ENCODE assay signal across 22 mouse cellular contexts in genomic region chr9:65462544-65462943, GRCm38 (mm10). TPM values are rescaled to one million over a fixed set of nuclear protein-coding genes. Genes with fewer than 3 reads are reported as not detected.
A peak's percentile ranks its signal among the peaks of the same experiment; 100 is the strongest.
DNase-seq lines count a peak whose midpoint lies in the region; ATAC-seq and TF ChIP-seq lines count a peak whose summit lies in the region.
"Had no signal": no experiment of that assay in that cellular context is flagged by ENCODE, and none has a peak within 500 bp of the region (broad histone marks: within the 10 kb centered on the region; RNA-seq: fewer than 3 reads in every experiment).

No protein-coding gene starts in this region.

- H3K4me2 ChIP-seq in embryonic facial prominence, embryonic 14.5 days (ENCODE audit: low read depth, low read length) = peak overlapping the region; percentile 15; the same call in 1 of the 2 replicates
- H3K4me2 ChIP-seq in lung, postnatal 0 days (replicated peaks; ENCODE audit: low read depth, low read length) = 0 out of 2 replicates have a peak overlapping the region, but pooled peaks have one; percentile 19
- no peak overlapping the region for H3K4me2 ChIP-seq in forebrain, postnatal 0 days (ENCODE audit: low read depth)

- TF ChIP-seq POLR2A in liver, adult 2 months (IDR thresholded peaks at IDR 0.05; ENCODE audit: extremely low read depth, insufficient read depth, low read length) = no peak
- no peak for TF ChIP-seq POLR2A in MEL (IDR thresholded peaks at IDR 0.05; ENCODE audit: control insufficient read depth in 1 of 2, insufficient read depth in 1 of 2, low read depth in 1 of 2, low read length in 2 of 2, poor library complexity in 1 of 2)

- TF ChIP-seq CTCF in liver, adult 2 months (IDR thresholded peaks at IDR 0.05; ENCODE audit: low read depth, low read length) = no peak
- no peak for TF ChIP-seq CTCF in MEL (IDR thresholded peaks at IDR 0.05 in 2 of 3, conservative IDR thresholded peaks at IDR 0.05 in 1 of 3; ENCODE audit: control insufficient read depth in 1 of 3, insufficient read depth in 1 of 3, low read depth in 2 of 3, low read length in 3 of 3, poor library complexity in 1 of 3, severe bottlenecking in 1 of 3)
- TF ChIP-seq CTCF in lung, postnatal 0 days (IDR thresholded peaks at IDR 0.05) = no peak
- TF ChIP-seq CTCF in forebrain, postnatal 0 days (IDR thresholded peaks at IDR 0.05; ENCODE audit: low read depth) = no peak

- no peak overlapping the region for H3K27ac ChIP-seq in embryonic facial prominence, embryonic 14.5 days (replicated peaks; ENCODE audit: low read depth, low read length)
- H3K27ac ChIP-seq in embryonic facial prominence, embryonic 10.5 days (replicated peaks) = no peak overlapping the region
- no peak overlapping the region for H3K27ac ChIP-seq in liver, adult 2 months (replicated peaks; ENCODE audit: insufficient read depth, low read depth, low read length)
- H3K27ac ChIP-seq in MEL (ENCODE audit: control insufficient read depth, low read depth, low read length) = no peak overlapping the region
- H3K27ac ChIP-seq in lung, postnatal 0 days (ENCODE audit: low read length) = 0 out of 2 replicates have a peak overlapping the region, but pooled peaks have one; percentile 33
- no peak overlapping the region for H3K27ac ChIP-seq in forebrain, postnatal 0 days (ENCODE audit: low read depth, low read length)
- H3K27ac ChIP-seq: forebrain, embryonic 13.5 days; limb, embryonic 12.5 days; stomach, embryonic 15.5 days had no signal

- H3K9me3 ChIP-seq in embryonic facial prominence, embryonic 14.5 days (ENCODE audit: control insufficient read depth, low read length) = no peaks in the 10 kb centered on the region
- H3K9me3 ChIP-seq in embryonic facial prominence, embryonic 10.5 days = no peaks in the 10 kb centered on the region
- no peaks in the 10 kb centered on the region for H3K9me3 ChIP-seq in MEL (replicated peaks; ENCODE audit: insufficient read depth, low read length)
- no peaks in the 10 kb centered on the region for H3K9me3 ChIP-seq in lung, postnatal 0 days (ENCODE audit: low read length)
- H3K9me3 ChIP-seq in forebrain, postnatal 0 days (ENCODE audit: low read length) = no peaks in the 10 kb centered on the region
- H3K9me3 ChIP-seq: embryonic facial prominence, embryonic 13.5 days; forebrain, embryonic 13.5 days; limb, embryonic 12.5 days; stomach, embryonic 15.5 days had no signal

- H3K4me3 ChIP-seq in embryonic facial prominence, embryonic 14.5 days (ENCODE audit: low read depth, low read length) = no peak overlapping the region
- H3K4me3 ChIP-seq in embryonic facial prominence, embryonic 10.5 days = no peak overlapping the region
- no peak overlapping the region for H3K4me3 ChIP-seq in liver, adult 2 months (ENCODE audit: insufficient read depth, low read depth, low read length)
- H3K4me3 ChIP-seq in MEL (ENCODE audit: control insufficient read depth in 1 of 2, insufficient read depth in 1 of 2, low read depth in 2 of 2, low read length in 2 of 2) = no peak overlapping the region
- no peak overlapping the region for H3K4me3 ChIP-seq in lung, postnatal 0 days (ENCODE audit: low read depth, low read length)
- no peak overlapping the region for H3K4me3 ChIP-seq in forebrain, postnatal 0 days (ENCODE audit: low read depth, low read length)

- peak; percentile 52 for DNase-seq in embryonic facial prominence, embryonic 14.5 days (ENCODE audit: low spot score)
- no peak for DNase-seq in embryonic facial prominence, embryonic 10.5 days (ENCODE audit: low spot score)
- peak; percentile 31 for DNase-seq in liver, adult 2 months (ENCODE audit: extremely low read depth, low read depth, low spot score)
- DNase-seq in liver = no peak
- DNase-seq in MEL (ENCODE audit: low read depth, low spot score) = no peak
- DNase-seq in lung, postnatal 0 days (ENCODE audit: low spot score) = peak; percentile 86
- DNase-seq in forebrain, postnatal 0 days = no peak
- no peak for DNase-seq in thymus, postnatal 4 days
- DNase-seq: adrenal gland, postnatal 14 days; cerebellum, postnatal 36 days; heart, adult 18-20 months; heart, postnatal 14 days; kidney, postnatal 4 days; right cerebral cortex, postnatal 25 days had no signal

- no peak for ATAC-seq in embryonic facial prominence, embryonic 14.5 days (ENCODE audit: low read depth)
- peak; percentile 55 for ATAC-seq in lung, postnatal 0 days
- ATAC-seq in forebrain, postnatal 0 days = no peak
- ATAC-seq: forebrain, embryonic 13.5 days; intestine, postnatal 0 days had no signal

- peak overlapping the region; percentile 16; the same call in 1 of the 2 replicates for H3K9ac ChIP-seq in embryonic facial prominence, embryonic 14.5 days (ENCODE audit: low read depth, low read length)
- H3K9ac ChIP-seq in liver, adult 2 months (ENCODE audit: low read depth, low read length) = no peak overlapping the region
- no peak overlapping the region for H3K9ac ChIP-seq in MEL (ENCODE audit: control insufficient read depth, low read depth, low read length, poor library complexity, severe bottlenecking)
- no peak overlapping the region for H3K9ac ChIP-seq in lung, postnatal 0 days (replicated peaks; ENCODE audit: low read depth)
- no peak overlapping the region for H3K9ac ChIP-seq in forebrain, postnatal 0 days
- H3K9ac ChIP-seq: limb, embryonic 12.5 days; stomach, embryonic 15.5 days had no signal

- WGBS in embryonic facial prominence, embryonic 14.5 days = 70% methylated on average over 5 of the region's 5 CpGs
- WGBS in embryonic facial prominence, embryonic 10.5 days = 78% methylated on average over 5 of the region's 5 CpGs
- 67% methylated on average over 5 of the region's 5 CpGs for WGBS in liver, adult 2 months
- WGBS in lung, postnatal 0 days = 43% methylated on average over 5 of the region's 5 CpGs
- 73% methylated on average over 5 of the region's 5 CpGs for WGBS in forebrain, postnatal 0 days

- peaks cover 17% of the 10 kb centered on the region for H3K4me1 ChIP-seq in embryonic facial prominence, embryonic 14.5 days (ENCODE audit: control insufficient read depth, insufficient read depth, low read length)
- H3K4me1 ChIP-seq in embryonic facial prominence, embryonic 10.5 days = peaks cover 38% of the 10 kb centered on the region
- H3K4me1 ChIP-seq in liver, adult 2 months (ENCODE audit: control insufficient read depth, insufficient read depth, low read length) = peaks cover 7% of the 10 kb centered on the region
- peaks cover 0 to 9% of the 10 kb centered on the region in 2 experiments; a peak in 2 of 4 replicates for H3K4me1 ChIP-seq in MEL (ENCODE audit: control insufficient read depth in 1 of 2, insufficient read depth in 2 of 2, low read length in 2 of 2)
- H3K4me1 ChIP-seq in lung, postnatal 0 days (ENCODE audit: insufficient read depth, low read depth, low read length) = peaks cover 4% of the 10 kb centered on the region; the same call in 1 of the 2 replicates
- peaks cover 7% of the 10 kb centered on the region for H3K4me1 ChIP-seq in forebrain, postnatal 0 days (ENCODE audit: insufficient read depth)

- H3K36me3 ChIP-seq in embryonic facial prominence, embryonic 14.5 days (ENCODE audit: control insufficient read depth, insufficient read depth, low read length) = 0 out of 2 replicates have a peak, but pooled peaks cover 10% of the 10 kb centered on the region
- peaks cover 34% of the 10 kb centered on the region for H3K36me3 ChIP-seq in embryonic facial prominence, embryonic 10.5 days (replicated peaks)
- peaks cover 3% of the 10 kb centered on the region; the same call in 1 of the 2 replicates for H3K36me3 ChIP-seq in liver, adult 2 months (ENCODE audit: control insufficient read depth, insufficient read depth, low read length)
- H3K36me3 ChIP-seq in MEL (ENCODE audit: control insufficient read depth in 1 of 2, insufficient read depth in 2 of 2, low read length in 2 of 2) = peaks cover 0 to 8% of the 10 kb centered on the region in 2 experiments; a peak in 2 of 4 replicates
- H3K36me3 ChIP-seq in lung, postnatal 0 days (ENCODE audit: insufficient read depth, low read length) = peaks cover 5% of the 10 kb centered on the region; the same call in 1 of the 2 replicates
- peaks cover 25% of the 10 kb centered on the region; the same call in 1 of the 2 replicates for H3K36me3 ChIP-seq in forebrain, postnatal 0 days (ENCODE audit: insufficient read depth)

- no peaks in the 10 kb centered on the region; the same call in 1 of the 2 replicates for H3K79me2 ChIP-seq in liver, adult 2 months (ENCODE audit: control insufficient read depth, insufficient read depth, low read length)
- H3K79me2 ChIP-seq in MEL (ENCODE audit: control insufficient read depth, insufficient read depth, low read length, poor library complexity) = peaks cover 1% of the 10 kb centered on the region; the same call in 1 of the 2 replicates

- H3K27me3 ChIP-seq in embryonic facial prominence, embryonic 14.5 days (replicated peaks; ENCODE audit: control insufficient read depth, insufficient read depth, low read length) = no peaks in the 10 kb centered on the region
- H3K27me3 ChIP-seq in embryonic facial prominence, embryonic 10.5 days (replicated peaks; ENCODE audit: low read depth, poor library complexity, severe bottlenecking) = no peaks in the 10 kb centered on the region
- no peaks in the 10 kb centered on the region for H3K27me3 ChIP-seq in liver, adult 2 months (ENCODE audit: control insufficient read depth, insufficient read depth, low read length)
- no peaks in the 10 kb centered on the region for H3K27me3 ChIP-seq in MEL (ENCODE audit: control insufficient read depth in 1 of 2, insufficient read depth in 2 of 2, low read length in 2 of 2)
- no peaks in the 10 kb centered on the region for H3K27me3 ChIP-seq in lung, postnatal 0 days (replicated peaks; ENCODE audit: insufficient read depth, low read length)
- no peaks in the 10 kb centered on the region for H3K27me3 ChIP-seq in forebrain, postnatal 0 days (ENCODE audit: insufficient read depth, low read length)
- H3K27me3 ChIP-seq: embryonic facial prominence, embryonic 13.5 days; forebrain, embryonic 13.5 days; limb, embryonic 12.5 days; stomach, embryonic 15.5 days had no signal

- no peak for TF ChIP-seq RAD21 in MEL (IDR thresholded peaks at IDR 0.05; ENCODE audit: low read depth, low read length)

- no peak for TF ChIP-seq EP300 in MEL (IDR thresholded peaks at IDR 0.05; ENCODE audit: low read depth in 1 of 2, low read length in 2 of 2)
- no peak for TF ChIP-seq EP300 in lung, postnatal 0 days (IDR thresholded peaks at IDR 0.05)

RNA-seq across cellular contexts. Expression of gene Spg21, which starts 1.8 kb away (rescaled TPM):
- 176 and 185 TPM in 2 replicates for polyA plus RNA-seq in embryonic facial prominence, embryonic 14.5 days (2014; fragmentation: Nextera tagmentation; extraction: Ambion mirVana)
- polyA plus RNA-seq in embryonic facial prominence, embryonic 10.5 days (2016; fragmentation: Nextera tagmentation; extraction: Ambion mirVana) = 103 and 112 TPM in 2 replicates
- 20.0 and 25.7 TPM in 2 replicates for total RNA-seq in liver, adult 2 months (2014; rRNA removed)
- 10.7 and 11.3 TPM in 2 replicates for polyA plus RNA-seq in liver, adult 2 months (2012; rRNA removed)
- 21.7 and 22.7 TPM in 2 replicates for total RNA-seq in MEL (2012; rRNA removed)
- polyA plus RNA-seq in MEL (2012; ENCODE audit: insufficient read depth in 1 of 2, insufficient read length in 2 of 2, low read depth in 1 of 2, low replicate concordance in 2 of 2, missing spikeins in 1 of 2) = 10 to 100 TPM in 1 of 2 experiments, not detected in 1; 25.9 TPM
- polyA plus RNA-seq in lung, postnatal 0 days (2015; fragmentation: Nextera tagmentation; extraction: Ambion mirVana) = 94.0 and 94.2 TPM in 2 replicates
- total RNA-seq in forebrain, postnatal 0 days (2014; rRNA removed) = 62.0 and 92.1 TPM in 2 replicates
- polyA plus RNA-seq in forebrain, postnatal 0 days (2015; fragmentation: Nextera tagmentation; extraction: Ambion mirVana) = 121 and 133 TPM in 2 replicates

RNA-seq across cellular contexts. Expression of gene Mtfmt, which starts 27.0 kb away (rescaled TPM):
- polyA plus RNA-seq in embryonic facial prominence, embryonic 14.5 days (2014; fragmentation: Nextera tagmentation; extraction: Ambion mirVana) = 14.6 and 17.9 TPM in 2 replicates
- polyA plus RNA-seq in embryonic facial prominence, embryonic 10.5 days (2016; fragmentation: Nextera tagmentation; extraction: Ambion mirVana) = 20.1 and 22.7 TPM in 2 replicates
- total RNA-seq in liver, adult 2 months (2014; rRNA removed) = 5.5 and 5.8 TPM in 2 replicates
- polyA plus RNA-seq in liver, adult 2 months (2012; rRNA removed) = 5.8 and 6.0 TPM in 2 replicates
- 10.6 and 10.9 TPM in 2 replicates for total RNA-seq in MEL (2012; rRNA removed)
- 10 to 100 TPM in 1 of 2 experiments, not detected in 1; 14.2 TPM for polyA plus RNA-seq in MEL (2012; ENCODE audit: insufficient read depth in 1 of 2, insufficient read length in 2 of 2, low read depth in 1 of 2, low replicate concordance in 2 of 2, missing spikeins in 1 of 2)
- 10.2 and 11.5 TPM in 2 replicates for polyA plus RNA-seq in lung, postnatal 0 days (2015; fragmentation: Nextera tagmentation; extraction: Ambion mirVana)
- total RNA-seq in forebrain, postnatal 0 days (2014; rRNA removed) = 18.1 and 19.3 TPM in 2 replicates
- polyA plus RNA-seq in forebrain, postnatal 0 days (2015; fragmentation: Nextera tagmentation; extraction: Ambion mirVana) = 13.7 and 19.0 TPM in 2 replicates

RNA-seq across cellular contexts. Expression of gene Slc51b, which starts 39.8 kb away (rescaled TPM):
- not detected in 2 replicates for polyA plus RNA-seq in embryonic facial prominence, embryonic 14.5 days (2014; fragmentation: Nextera tagmentation; extraction: Ambion mirVana)
- not detected in 2 replicates for polyA plus RNA-seq in embryonic facial prominence, embryonic 10.5 days (2016; fragmentation: Nextera tagmentation; extraction: Ambion mirVana)
- total RNA-seq in liver, adult 2 months (2014; rRNA removed) = 2.9 and 3.2 TPM in 2 replicates
- polyA plus RNA-seq in liver, adult 2 months (2012; rRNA removed) = 0.14 and 0.22 TPM in 2 replicates
- total RNA-seq in MEL (2012; rRNA removed) = not detected in 2 replicates
- polyA plus RNA-seq in MEL (2012; ENCODE audit: insufficient read depth in 1 of 2, insufficient read length in 2 of 2, low read depth in 1 of 2, low replicate concordance in 2 of 2, missing spikeins in 1 of 2) = not detected
- not detected in 2 replicates for polyA plus RNA-seq in lung, postnatal 0 days (2015; fragmentation: Nextera tagmentation; extraction: Ambion mirVana)
- not detected in 2 replicates for total RNA-seq in forebrain, postnatal 0 days (2014; rRNA removed)
- polyA plus RNA-seq in forebrain, postnatal 0 days (2015; fragmentation: Nextera tagmentation; extraction: Ambion mirVana) = not detected in 2 replicates
- total RNA-seq: adrenal gland, postnatal 14 days; heart, adult 18-20 months; heart, postnatal 14 days; layer of hippocampus, postnatal 25 days; megakaryocyte progenitor cell, adult 5-6 weeks had no signal
- polyA plus RNA-seq: embryonic facial prominence, embryonic 13.5 days; forebrain, embryonic 13.5 days; limb, embryonic 12.5 days; urinary bladder, adult 2 months had no signal

RNA-seq across cellular contexts. Expression of gene Ankdd1a, which starts 57.4 kb away (rescaled TPM):
- polyA plus RNA-seq in embryonic facial prominence, embryonic 14.5 days (2014; fragmentation: Nextera tagmentation; extraction: Ambion mirVana) = not detected in 2 replicates
- not detected in 2 replicates for polyA plus RNA-seq in embryonic facial prominence, embryonic 10.5 days (2016; fragmentation: Nextera tagmentation; extraction: Ambion mirVana)
- total RNA-seq in liver, adult 2 months (2014; rRNA removed) = not detected in 2 replicates
- not detected in 2 replicates for polyA plus RNA-seq in liver, adult 2 months (2012; rRNA removed)
- total RNA-seq in MEL (2012; rRNA removed) = not detected in 2 replicates
- polyA plus RNA-seq in MEL (2012; ENCODE audit: insufficient read depth in 1 of 2, insufficient read length in 2 of 2, low read depth in 1 of 2, low replicate concordance in 2 of 2, missing spikeins in 1 of 2) = under 1 TPM in 1 of 2 experiments, not detected in 1; 0.06 TPM
- not detected in 2 replicates for polyA plus RNA-seq in lung, postnatal 0 days (2015; fragmentation: Nextera tagmentation; extraction: Ambion mirVana)
- total RNA-seq in forebrain, postnatal 0 days (2014; rRNA removed) = 3.3 TPM in 2 replicates
- polyA plus RNA-seq in forebrain, postnatal 0 days (2015; fragmentation: Nextera tagmentation; extraction: Ambion mirVana) = 0.25 and 0.50 TPM in 2 replicates
- total RNA-seq: adrenal gland, postnatal 14 days; heart, adult 18-20 months; heart, postnatal 14 days; megakaryocyte progenitor cell, adult 5-6 weeks had no signal
- polyA plus RNA-seq: embryonic facial prominence, embryonic 13.5 days; forebrain, embryonic 13.5 days; intestine, postnatal 0 days; limb, embryonic 12.5 days had no signal

Comparison
In these comparisons a context has a peak if more than half of its experiments do, and no peak if none do; other contexts are left out.
1. DNase-seq: peak in embryonic facial prominence, embryonic 14.5 days (single experiment), liver, adult 2 months (single experiment) and lung, postnatal 0 days (single experiment); none in embryonic facial prominence, embryonic 10.5 days (single experiment), liver (single experiment), MEL (single experiment), forebrain, postnatal 0 days (single experiment) and thymus, postnatal 4 days (single experiment).